Mouse (Mus musculus): ENCODE measurements around the gene S100a4.

DNA sequence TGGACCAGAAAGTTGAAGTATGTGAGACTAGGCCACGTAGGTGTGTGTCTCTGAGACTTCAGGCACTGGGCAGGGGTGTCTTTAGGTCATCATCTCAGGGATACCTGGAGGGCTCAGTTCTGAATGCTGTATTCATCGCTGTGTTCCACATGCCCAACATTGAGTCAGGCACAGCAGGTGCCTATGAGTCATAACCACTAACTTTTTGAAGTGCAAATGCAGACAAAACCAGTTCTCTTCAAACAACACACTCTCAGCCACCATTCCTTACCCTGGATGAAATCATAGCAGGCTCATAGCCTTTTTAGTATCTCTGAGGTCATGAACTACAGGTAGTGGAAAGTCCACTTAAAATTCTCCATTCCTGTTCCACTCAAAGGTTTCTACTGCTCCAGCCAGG is 25.7 kb downstream of the S100a4 start:
- TF ChIP-seq POLR2A (IDR thresholded peaks at IDR 0.05; ENCODE audit: low read depth, low read length) (no peak), CTCF (conservative IDR thresholded peaks at IDR 0.05; ENCODE audit: insufficient read depth, insufficient read length, low read depth, low read length) (no peak)
